Mouse (Mus musculus) kidney, embryonic 16.5 days (tissue): ENCODE measurements at regions not wholly inside any gene's neighbourhood (a gene's known extent, or its start where the extent isn't known, plus 50 kb on each side); places are given as distances from the start of the nearest gene placed in this dataset.

Experiments
- ATAC-seq: fragments of 200-750 bp; cut with Nextera tagmentation; 2 replicates; pipeline ENCODE4 v1.8.0; 2017; ENCODE audit warnings: moderate TSS enrichment; ENCODE audit not compliant: low FRiP score, low TSS enrichment
- H3K27ac ChIP-seq: fragments of 300-500 bp; sonication (generic); 2 replicates; pipeline ENCODE4 v1.5.1; 2014; ENCODE audit warnings: low read length
- H3K27me3 ChIP-seq: fragments of 300-500 bp; sonication (generic); 2 replicates; pipeline ENCODE4 v1.6.1; 2014; ENCODE audit warnings: low read length, control low read depth, mixed read lengths; ENCODE audit not compliant: insufficient read depth
- H3K36me3 ChIP-seq: fragments of 300-500 bp; sonication (generic); 2 replicates; pipeline ENCODE4 v1.6.1; 2014; ENCODE audit warnings: low read length, control low read depth, mixed read lengths; ENCODE audit not compliant: insufficient read depth
- H3K4me1 ChIP-seq: fragments of 300-500 bp; sonication (generic); 2 replicates; pipeline ENCODE4 v1.6.1; 2014; ENCODE audit warnings: low read length, control low read depth, mixed read lengths; ENCODE audit not compliant: insufficient read depth
- H3K4me2 ChIP-seq: fragments of 300-500 bp; sonication (generic); replicated peaks from 2 replicates; pipeline ENCODE4 v1.6.1; 2014; ENCODE audit warnings: low read depth, low read length
- H3K4me3 ChIP-seq: fragments of 300-500 bp; sonication (generic); 2 replicates; pipeline ENCODE4 v1.5.1; 2014; ENCODE audit warnings: mild to moderate bottlenecking, low read length
- H3K9ac ChIP-seq: fragments of 300-500 bp; sonication (generic); replicated peaks from 2 replicates; pipeline ENCODE4 v1.6.1; 2014; ENCODE audit warnings: low read length
- H3K9me3 ChIP-seq: fragments of 300-500 bp; sonication (generic); 2 replicates; pipeline ENCODE4 v1.6.1; 2016; ENCODE audit warnings: low read length, control low read depth
- WGBS: fragments of 180-500 bp; shearing (Covaris S2); extraction: QIAGEN DNeasy Blood & Tissue Kit; methylation state at CpG from one replicate; pipeline ENCODE4 v1.1.7; 2014; 5-methylcytosine and 5-hydroxymethylcytosine counted together

DNA sequence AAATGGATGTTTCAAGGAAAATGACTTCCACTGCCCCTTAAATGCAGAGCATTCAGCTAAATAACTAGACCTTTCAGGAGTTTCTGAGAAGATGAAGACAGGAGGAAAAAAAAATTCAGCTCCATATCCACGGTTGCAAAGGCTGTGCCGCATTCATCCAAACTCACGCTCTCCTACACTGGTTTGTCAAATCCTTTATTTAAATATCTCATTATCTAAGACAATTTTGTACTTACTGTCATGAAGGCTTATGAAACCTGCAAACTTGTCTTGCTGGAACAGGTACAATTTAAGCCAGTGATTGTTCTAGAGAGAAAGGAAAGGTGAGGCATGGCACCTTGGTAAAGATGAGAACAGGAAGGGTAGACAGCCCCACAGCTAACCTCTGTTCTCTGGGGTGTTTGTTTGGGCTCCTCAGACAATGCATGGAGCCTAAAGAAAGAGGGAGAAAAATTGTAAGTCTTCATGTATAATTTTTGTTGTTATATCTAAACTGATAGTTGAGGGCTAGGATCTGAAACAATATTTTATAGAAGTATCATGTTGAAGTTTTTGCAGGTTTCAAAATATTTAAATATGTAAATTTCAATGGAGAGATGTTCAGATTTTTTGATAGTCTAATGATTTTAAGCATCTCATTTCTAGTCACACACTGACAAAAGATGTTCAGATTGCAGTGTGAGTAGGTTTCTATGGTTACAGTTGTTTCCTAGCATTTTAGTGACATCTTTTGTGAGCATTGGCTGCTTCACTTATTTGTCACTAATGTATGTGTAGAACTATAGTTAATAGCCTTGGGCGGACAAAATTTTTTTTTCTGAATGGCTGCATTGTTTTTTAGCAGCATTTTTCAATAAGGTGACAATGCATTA, 321.2 kb upstream of the Prkd1 start:
- no peak overlapping the region for H3K4me2 ChIP-seq
- H3K4me1 ChIP-seq = no peaks in the 10 kb centered on the region; the same call in 1 of the 2 replicates
- no peaks in the 10 kb centered on the region for H3K9me3 ChIP-seq
- ATAC-seq = no peak
- H3K27ac ChIP-seq = no peak overlapping the region
- H3K27me3 ChIP-seq = no peaks in the 10 kb centered on the region
- no peak overlapping the region for H3K9ac ChIP-seq
- H3K4me3 ChIP-seq = no peak overlapping the region
- WGBS = 82% methylated on average over 4 of the region's 4 CpGs
- H3K36me3 ChIP-seq = no peaks in the 10 kb centered on the region

DNA sequence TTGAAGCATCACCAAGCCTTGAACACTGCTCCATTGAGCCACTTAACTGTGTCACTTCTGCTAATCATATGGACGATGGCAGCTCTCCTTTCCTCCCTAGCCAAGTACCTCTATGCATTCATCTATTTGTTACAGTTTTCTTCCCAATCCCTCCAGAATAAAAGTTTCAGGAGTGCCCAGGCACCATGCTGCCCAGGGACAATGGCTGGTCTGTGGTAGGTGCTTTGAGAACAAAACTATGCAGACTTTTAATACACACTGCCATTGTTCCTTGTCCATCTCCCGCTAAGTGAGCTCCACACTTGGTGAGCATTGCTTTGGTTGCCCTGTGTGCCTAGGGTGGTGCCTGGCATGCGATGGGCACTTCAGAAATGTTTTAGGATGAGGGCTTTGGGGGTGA, 320.5 kb upstream of the Prkd1 start:
- no peak for ATAC-seq
- Histone ChIP-seq H3K27me3 (no peaks in the 10 kb centered on the region), H3K9ac (no peak overlapping the region), H3K4me1 (no peaks in the 10 kb centered on the region; the same call in 1 of the 2 replicates), H3K4me3 (no peak overlapping the region), H3K4me2 (no peak overlapping the region), H3K36me3 (no peaks in the 10 kb centered on the region), H3K9me3 (no peaks in the 10 kb centered on the region), H3K27ac (no peak overlapping the region)
- 78% methylated on average over 3 of the region's 3 CpGs for WGBS

DNA sequence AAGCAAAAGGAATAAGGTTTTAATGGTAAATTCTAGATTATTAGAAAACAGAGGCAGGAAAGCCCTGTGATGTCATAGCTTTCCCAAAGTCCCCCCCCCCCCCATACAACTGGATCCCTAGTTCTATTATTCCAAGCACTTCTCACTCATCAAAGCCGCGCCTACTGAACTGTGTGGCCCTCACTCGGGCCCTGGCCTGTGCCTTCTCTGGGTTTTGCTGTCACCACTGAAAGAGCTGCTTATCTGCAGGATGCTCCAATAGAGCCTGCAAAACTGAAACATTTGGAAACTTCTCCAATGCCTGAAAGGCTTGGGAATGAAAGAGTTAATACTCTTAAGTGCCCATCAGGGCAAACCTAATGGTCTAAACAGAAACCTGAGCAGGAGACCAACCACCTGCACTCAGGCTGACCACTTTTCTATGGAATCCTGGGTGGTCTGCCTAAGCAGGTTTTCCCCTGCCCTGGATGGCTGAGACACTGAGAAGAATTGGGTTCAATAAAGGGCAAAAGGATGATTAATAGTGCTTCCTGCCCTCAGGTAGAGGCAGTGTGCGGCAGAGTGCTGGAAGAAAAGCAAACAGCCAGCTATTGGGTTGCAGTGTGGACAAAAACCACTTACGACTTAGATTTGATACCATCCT, 318.4 kb upstream of the Prkd1 start:
- peak; percentile 93 for ATAC-seq
- 31% methylated on average over 5 of the region's 5 CpGs for WGBS

DNA sequence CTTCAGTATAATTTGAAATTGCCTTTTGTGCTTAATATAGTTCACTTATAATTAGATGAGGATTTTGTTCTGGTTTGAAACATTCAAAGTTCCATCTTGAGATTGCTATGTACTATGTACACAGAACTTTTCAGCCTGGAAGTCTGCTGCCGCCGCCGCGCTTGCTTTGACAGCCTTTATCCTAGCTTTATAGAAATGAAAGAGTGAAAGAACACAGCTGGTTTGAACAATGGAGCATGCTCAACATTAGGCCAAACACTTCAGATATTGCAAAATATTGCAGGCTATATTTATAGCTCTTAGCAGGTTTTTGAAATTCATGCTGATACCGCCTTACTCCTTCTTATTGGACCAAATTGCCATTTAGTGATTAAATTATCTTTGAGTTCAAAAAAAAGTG, 305.1 kb upstream of the Prkd1 start:
- H3K9me3 ChIP-seq = no peaks in the 10 kb centered on the region
- WGBS = 89% methylated on average over 5 of the region's 5 CpGs
- no peak for ATAC-seq
- H3K36me3 ChIP-seq = no peaks in the 10 kb centered on the region
- no peak overlapping the region for H3K27ac ChIP-seq
- no peak overlapping the region for H3K4me3 ChIP-seq
- no peak overlapping the region for H3K9ac ChIP-seq
- no peaks in the 10 kb centered on the region for H3K27me3 ChIP-seq
- no peaks in the 10 kb centered on the region for H3K4me1 ChIP-seq
- no peak overlapping the region for H3K4me2 ChIP-seq

More for the DNA sequence above, 318.4 kb upstream of the Prkd1 start:
- no peak overlapping the region for H3K9ac ChIP-seq
- H3K27ac ChIP-seq = no peak overlapping the region
- H3K36me3 ChIP-seq = no peaks in the 10 kb centered on the region
- no peak overlapping the region for H3K4me3 ChIP-seq
- no peaks in the 10 kb centered on the region for H3K9me3 ChIP-seq
- H3K27me3 ChIP-seq = no peaks in the 10 kb centered on the region
- H3K4me2 ChIP-seq = no peak overlapping the region
- H3K4me1 ChIP-seq = no peaks in the 10 kb centered on the region; the same call in 1 of the 2 replicates

DNA sequence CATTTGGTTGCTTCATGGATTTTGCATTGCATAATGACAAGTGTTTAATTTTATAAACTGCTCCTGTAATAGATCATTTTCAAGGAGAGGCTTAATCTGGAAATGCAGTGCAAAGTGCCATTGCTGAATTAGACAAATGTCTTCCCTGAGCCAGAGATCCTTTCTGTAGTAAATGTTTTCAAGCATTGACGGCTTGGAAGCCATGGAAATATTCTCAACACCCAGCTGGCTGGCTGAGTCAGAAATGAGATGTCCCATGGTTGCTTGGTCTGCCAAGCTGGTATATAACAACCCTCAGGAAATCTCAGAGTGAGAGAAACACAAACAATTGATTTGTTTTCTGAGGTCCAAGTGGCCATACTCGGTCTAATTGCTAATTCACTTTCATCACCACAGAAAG, 298.1 kb upstream of the Prkd1 start:
- H3K27ac ChIP-seq = no peak overlapping the region
- no peaks in the 10 kb centered on the region; the same call in 1 of the 2 replicates for H3K27me3 ChIP-seq
- no peak for ATAC-seq
- H3K4me2 ChIP-seq = no peak overlapping the region
- 0 out of 2 replicates have a peak, but pooled peaks cover 2% of the 10 kb centered on the region for H3K9me3 ChIP-seq
- H3K9ac ChIP-seq = no peak overlapping the region
- 75% methylated on average over 2 of the region's 2 CpGs for WGBS
- H3K4me3 ChIP-seq = no peak overlapping the region
- H3K36me3 ChIP-seq = no peaks in the 10 kb centered on the region
- no peaks in the 10 kb centered on the region for H3K4me1 ChIP-seq

DNA sequence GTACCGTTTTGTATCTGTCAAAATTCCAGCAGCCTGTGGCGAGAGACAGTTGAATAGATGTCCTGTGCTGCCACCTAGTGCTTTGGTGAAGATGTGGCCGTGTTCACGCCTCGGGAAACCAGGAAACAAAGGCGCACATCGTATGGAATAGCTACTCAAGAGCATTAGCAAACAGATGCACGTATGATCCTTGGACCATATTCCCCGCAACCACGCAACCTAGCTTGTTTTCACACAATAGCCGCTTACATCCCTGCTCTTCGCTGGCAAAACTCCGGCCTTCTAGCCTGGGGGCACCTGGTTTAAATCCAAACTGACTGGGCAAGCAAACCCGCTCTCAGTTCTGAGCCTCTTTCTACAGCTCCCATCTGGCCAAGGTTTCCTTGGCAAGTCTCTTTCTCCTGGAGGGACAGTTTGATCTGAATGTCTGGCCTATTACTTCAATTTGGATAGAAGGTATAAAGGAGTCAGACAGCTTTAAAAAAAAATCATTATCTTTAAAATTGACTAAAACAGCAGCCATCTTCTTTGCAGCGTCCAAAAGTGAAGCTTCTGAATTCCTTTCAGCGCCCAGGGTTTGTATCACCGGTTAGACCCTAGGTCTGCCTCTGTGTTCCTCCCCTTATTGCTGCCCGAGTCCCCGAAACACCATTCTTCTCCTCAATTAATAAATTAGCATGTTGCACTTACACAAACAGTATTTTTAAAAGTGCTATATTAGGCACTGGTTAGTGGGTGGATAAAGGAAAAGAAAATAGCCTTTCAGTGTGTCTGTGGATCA, 295.0 kb upstream of the Prkd1 start:
- 23% methylated on average over 19 of the region's 19 CpGs for WGBS
- H3K27ac ChIP-seq = no peak overlapping the region
- no peaks in the 10 kb centered on the region; the same call in 1 of the 2 replicates for H3K27me3 ChIP-seq
- ATAC-seq = peak; percentile 92
- H3K36me3 ChIP-seq = no peaks in the 10 kb centered on the region
- peak overlapping the region; percentile 36 for H3K4me3 ChIP-seq
- H3K9me3 ChIP-seq = 0 out of 2 replicates have a peak, but pooled peaks cover 2% of the 10 kb centered on the region
- H3K4me2 ChIP-seq = peak overlapping the region; percentile 63
- H3K9ac ChIP-seq = peak overlapping the region; percentile 69
- no peaks in the 10 kb centered on the region for H3K4me1 ChIP-seq

DNA sequence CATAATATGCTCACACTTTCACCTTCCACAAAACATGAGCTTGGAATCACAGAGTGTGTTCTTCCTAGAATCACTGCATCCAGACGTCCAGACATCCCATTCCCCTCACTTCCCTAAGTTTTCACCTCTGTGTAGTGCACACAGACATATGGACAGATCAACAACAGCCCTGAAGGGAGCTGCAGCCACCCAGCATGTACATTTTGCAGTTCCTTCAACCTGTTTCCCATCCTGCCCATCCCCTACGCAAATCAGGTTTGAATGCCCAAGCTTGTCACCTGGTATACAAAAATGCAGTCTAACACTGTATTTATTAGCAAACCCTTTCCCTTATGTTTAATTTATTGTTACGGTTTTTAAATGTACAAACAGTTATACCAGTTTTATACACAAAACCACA, 294.4 kb upstream of the Prkd1 start:
- no peaks in the 10 kb centered on the region for H3K4me1 ChIP-seq
- no peak; the same call in 1 of the 2 replicates for ATAC-seq
- 0 out of 2 replicates have a peak, but pooled peaks cover 2% of the 10 kb centered on the region for H3K9me3 ChIP-seq
- no peak overlapping the region for H3K4me3 ChIP-seq
- H3K36me3 ChIP-seq = no peaks in the 10 kb centered on the region
- no peak overlapping the region for H3K9ac ChIP-seq
- no peak overlapping the region for H3K4me2 ChIP-seq
- 50% methylated on average over 3 of the region's 3 CpGs for WGBS
- no peaks in the 10 kb centered on the region; the same call in 1 of the 2 replicates for H3K27me3 ChIP-seq
- H3K27ac ChIP-seq = no peak overlapping the region

DNA sequence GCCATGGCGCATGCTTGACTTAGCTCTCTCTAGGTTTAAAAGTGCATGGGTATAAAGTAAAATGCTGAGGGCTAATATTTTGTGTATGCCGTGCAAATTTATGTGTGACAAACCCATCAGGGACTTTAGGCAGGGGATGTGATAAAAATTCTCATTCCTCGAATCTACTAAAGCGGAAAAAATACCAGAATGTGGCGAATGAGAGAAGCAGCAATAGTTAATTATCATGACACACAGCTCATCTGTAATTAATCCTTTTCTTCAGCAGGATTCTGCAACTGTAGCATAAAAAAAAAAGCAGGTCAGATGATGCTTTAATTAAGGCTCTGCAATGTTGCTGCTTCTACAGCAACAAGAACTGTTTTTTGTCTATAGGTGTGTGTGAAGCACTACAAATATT, 286.6 kb upstream of the Prkd1 start:
- WGBS = 72% methylated on average over 5 of the region's 5 CpGs
- Histone ChIP-seq H3K4me2 (no peak overlapping the region), H3K4me1 (no peaks in the 10 kb centered on the region), H3K27me3 (no peaks in the 10 kb centered on the region), H3K4me3 (no peak overlapping the region), H3K36me3 (no peaks in the 10 kb centered on the region), H3K27ac (no peak overlapping the region), H3K9me3 (no peaks in the 10 kb centered on the region), H3K9ac (no peak overlapping the region)
- no peak for ATAC-seq

DNA sequence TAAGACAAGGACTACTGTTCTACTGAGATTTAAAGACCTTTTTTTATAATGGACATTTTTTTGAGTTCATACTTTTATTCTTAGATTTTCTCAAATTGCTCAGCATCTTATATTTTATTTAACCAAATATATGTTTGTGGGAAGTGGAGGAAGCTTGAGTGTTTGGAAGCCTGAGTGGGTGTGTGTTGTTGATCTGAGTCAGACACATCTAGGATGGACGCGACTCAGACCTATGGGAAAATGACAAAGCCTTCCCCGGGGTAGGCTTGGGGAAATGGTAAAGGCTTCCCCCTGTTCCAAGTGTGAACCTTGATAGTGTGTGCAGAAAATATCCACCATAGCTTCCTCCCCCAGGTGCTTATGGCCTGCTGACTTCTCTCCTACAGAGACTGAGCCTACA, 283.6 kb upstream of the Prkd1 start:
- H3K4me3 ChIP-seq = no peak overlapping the region
- 95% methylated on average over 3 of the region's 3 CpGs for WGBS
- H3K4me1 ChIP-seq = no peaks in the 10 kb centered on the region
- H3K27me3 ChIP-seq = no peaks in the 10 kb centered on the region
- no peak overlapping the region for H3K9ac ChIP-seq
- H3K4me2 ChIP-seq = no peak overlapping the region
- no peaks in the 10 kb centered on the region for H3K9me3 ChIP-seq
- H3K36me3 ChIP-seq = no peaks in the 10 kb centered on the region
- no peak for ATAC-seq
- no peak overlapping the region for H3K27ac ChIP-seq
